ENCODE assay signal across 8 mouse cellular contexts in genomic region chr11:120231379-120231778, GRCm38 (mm10). TPM values are rescaled to one million over a fixed set of nuclear protein-coding genes. Genes with fewer than 3 reads are reported as not detected.
DNase-seq lines count a peak whose midpoint lies in the region; ATAC-seq and TF ChIP-seq lines count a peak whose summit lies in the region.

No protein-coding gene starts in this region.

- WGBS in hindbrain, postnatal 0 days, result 1% methylated on average over 27 of the region's 27 CpGs

- H3K4me1 ChIP-seq in hindbrain, postnatal 0 days (ENCODE audit: insufficient read depth, low read length), result peaks cover 38% of the 10 kb centered on the region
- H3K4me1 ChIP-seq in megakaryocyte, embryonic 14.5 days, result peaks cover 68% of the 10 kb centered on the region

- no peaks in the 10 kb centered on the region for H3K36me3 ChIP-seq in hindbrain, postnatal 0 days (ENCODE audit: insufficient read depth, low read length)
- peaks cover 40% of the 10 kb centered on the region for H3K36me3 ChIP-seq in megakaryocyte, embryonic 14.5 days (replicated peaks; ENCODE audit: low read length)

- H3K27ac ChIP-seq in gastrocnemius, adult 2 months, result peak overlapping the region; percentile 99
- peak overlapping the region; percentile 98 for H3K27ac ChIP-seq in hindbrain, postnatal 0 days

- intact Hi-C loops in gastrocnemius, adult 2 months (cut with DNase I), result loop anchor here (2.0 kb wide), 1 partner anchor 75 kb away; no protein-coding TSS in a partner anchor

- H3K27me3 ChIP-seq in hindbrain, postnatal 0 days (ENCODE audit: insufficient read depth, low read length), result no peaks in the 10 kb centered on the region
- H3K27me3 ChIP-seq in megakaryocyte, embryonic 14.5 days (replicated peaks), result peaks cover 27% of the 10 kb centered on the region

- no peak; the same call in 1 of the 2 replicates for TF ChIP-seq CTCF in gastrocnemius, adult 2 months (IDR thresholded peaks at IDR 0.05)
- no peak for TF ChIP-seq CTCF in hindbrain, postnatal 0 days (IDR thresholded peaks at IDR 0.05; ENCODE audit: low read depth)

- H3K4me2 ChIP-seq in hindbrain, postnatal 0 days (ENCODE audit: low read depth, low read length), result peak overlapping the region; percentile 92

- peak overlapping the region; percentile 99 for H3K9ac ChIP-seq in hindbrain, postnatal 0 days (replicated peaks; ENCODE audit: low read length)

- H3K4me3 ChIP-seq in gastrocnemius, adult 2 months, result peak overlapping the region; percentile 88
- H3K4me3 ChIP-seq in hindbrain, postnatal 0 days (ENCODE audit: low read length), result peak overlapping the region; percentile 83
- peak overlapping the region; percentile 98 for H3K4me3 ChIP-seq in megakaryocyte, embryonic 14.5 days (replicated peaks)

- H3K9me3 ChIP-seq in hindbrain, postnatal 0 days (ENCODE audit: low read length), result no peaks in the 10 kb centered on the region
- no peaks in the 10 kb centered on the region for H3K9me3 ChIP-seq in megakaryocyte, embryonic 14.5 days

- peak; percentile 39 for ATAC-seq in common myeloid progenitor, adult 5-6 weeks (replicated peaks; ENCODE audit: low read depth, poor library complexity, severe bottlenecking)
- ATAC-seq in hindbrain, postnatal 0 days, result peak; percentile 68

- peak; percentile 99 for DNase-seq in ZHBTc4 (ENCODE audit: low read depth, low spot score)
- DNase-seq in gastrocnemius, adult 2 months, result peak; percentile 100
- peak; percentile 100 for DNase-seq in hindbrain, postnatal 0 days (ENCODE audit: low spot score)
- DNase-seq in left cerebral cortex, adult 8-10 months (ENCODE audit: low spot score in 2 of 2), result peak; percentile 99
- DNase-seq in right cerebral cortex, postnatal 10 days (ENCODE audit: low spot score in 2 of 2), result peak; percentile 100
- DNase-seq in urinary bladder, postnatal 25 days (ENCODE audit: low spot score), result peak; percentile 100

RNA-seq across cellular contexts. Expression of gene Bahcc1, which starts 1.4 kb away (rescaled TPM):
- 6.1 and 13.2 TPM in 2 replicates for total RNA-seq in common myeloid progenitor, adult 5-6 weeks (2017)
- 1 to 10 TPM; 3.5 to 5.3 TPM for total RNA-seq in gastrocnemius, adult 2 months (2021)
- total RNA-seq in hindbrain, postnatal 0 days (2014; rRNA removed), result 31.1 and 43.1 TPM in 2 replicates
- polyA plus RNA-seq in hindbrain, postnatal 0 days (2015; fragmentation: Nextera tagmentation; extraction: Ambion mirVana), result 8.8 and 9.1 TPM in 2 replicates
- total RNA-seq in left cerebral cortex, adult 8-10 months (2022), result 10 to 100 TPM; 20.8 to 23.0 (median 21.6) TPM
- polyA plus RNA-seq in megakaryocyte, embryonic 14.5 days (2012; ENCODE audit: insufficient read depth, low replicate concordance), result 10.2 and 26.1 TPM in 2 replicates

Comparison
In these comparisons a context has a peak if more than half of its experiments do, and no peak if none do; other contexts are left out.
1. Peak in every context shown above with its lines: DNase-seq, ATAC-seq, H3K4me3 ChIP-seq and H3K27ac ChIP-seq.